Mouse (Mus musculus): ENCODE measurements at regions not wholly inside any gene's neighbourhood (a gene's known extent, or its start where the extent isn't known, plus 50 kb on each side); places are given as distances from the start of the nearest gene placed in this dataset.

DNA sequence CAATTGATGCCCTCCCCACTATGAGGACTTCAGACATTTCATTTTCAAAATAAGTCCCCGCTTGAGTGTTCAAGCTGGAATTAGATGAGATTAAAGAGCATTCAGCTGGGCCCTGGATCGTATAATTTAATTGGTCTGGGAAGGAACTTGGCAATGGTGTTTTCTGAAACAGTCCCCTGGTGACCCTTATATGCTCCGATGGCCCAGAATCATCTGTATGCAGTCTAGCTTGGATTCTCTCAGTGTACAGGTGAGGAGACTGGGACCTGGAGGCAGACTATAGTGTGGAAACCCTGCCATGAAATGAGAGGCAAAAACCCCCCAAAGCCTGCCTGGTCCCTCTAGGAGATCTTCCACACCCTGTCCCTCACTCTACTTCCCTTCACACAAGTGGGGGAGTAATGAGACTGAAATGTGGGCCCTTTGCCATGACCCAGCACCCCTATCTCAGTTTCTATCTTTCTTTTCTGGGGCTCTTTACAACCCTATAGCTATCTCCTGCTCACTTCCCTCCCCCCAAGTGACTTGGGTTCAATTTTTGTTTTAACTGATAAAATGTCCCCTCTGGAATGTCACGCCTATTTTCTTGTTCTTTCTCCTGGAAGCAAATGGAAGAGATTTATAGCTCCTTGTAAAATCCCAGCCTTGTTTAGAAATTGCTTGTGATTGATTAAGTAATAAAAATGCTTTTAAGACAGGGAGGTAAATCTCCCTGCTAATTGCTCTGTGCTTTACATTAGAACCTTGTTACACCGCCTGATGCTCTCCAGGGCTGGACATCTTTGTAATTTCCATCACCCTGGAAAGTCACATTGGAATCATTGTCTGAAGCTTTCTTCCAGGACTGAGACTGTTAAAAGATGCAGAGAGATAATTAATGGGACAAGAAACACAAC, 64.7 kb upstream of the Agbl1 start:
- Histone ChIP-seq H3K4me3 (ENCODE audit: low read depth, low read length) (no peak overlapping the region), H3K4me1 (replicated peaks; ENCODE audit: control insufficient read depth, insufficient read depth, low read length) (no peaks in the 10 kb centered on the region; the same call in 1 of the 2 replicates), H3K9me3 (ENCODE audit: control insufficient read depth, low read length) (no peaks in the 10 kb centered on the region), H3K4me2 (ENCODE audit: low read length) (no peak overlapping the region), H3K36me3 (ENCODE audit: control insufficient read depth, insufficient read depth, low read length) (no peaks in the 10 kb centered on the region), H3K9ac (ENCODE audit: low read length) (no peak overlapping the region), H3K27ac (ENCODE audit: low read depth) (no peak overlapping the region), H3K27me3 (replicated peaks; ENCODE audit: control insufficient read depth, insufficient read depth, low read length) (no peaks in the 10 kb centered on the region)
- no peak for DNase-seq (ENCODE audit: low spot score)
- ATAC-seq (replicated peaks; ENCODE audit: low FRiP score, low TSS enrichment, low read depth), result no peak
- WGBS, result 43% methylated on average over 5 of the region's 5 CpGs

DNA sequence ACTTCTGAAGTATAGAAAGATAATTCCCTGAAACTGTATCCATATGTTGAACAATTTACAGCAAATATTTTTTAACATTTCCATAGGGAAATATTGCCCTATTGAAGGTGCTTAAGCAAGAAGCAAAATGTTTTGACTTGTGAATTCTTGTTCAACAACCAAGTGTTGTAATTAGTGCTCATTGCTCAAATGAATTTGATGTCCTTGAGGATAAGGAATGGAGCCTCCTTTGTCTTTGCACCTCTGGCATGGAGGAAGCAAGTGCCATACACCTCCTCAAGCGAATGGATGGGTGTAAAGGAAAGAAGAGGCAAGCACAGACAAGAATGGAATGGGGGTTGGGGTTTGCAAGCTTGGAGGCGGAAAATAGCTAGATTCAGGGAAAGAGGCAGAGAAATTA, 59.2 kb upstream of the Agbl1 start:
- no peak overlapping the region for H3K4me2 ChIP-seq (ENCODE audit: low read length)
- H3K27me3 ChIP-seq (replicated peaks; ENCODE audit: control insufficient read depth, insufficient read depth, low read length), result no peaks in the 10 kb centered on the region
- ATAC-seq (replicated peaks; ENCODE audit: low FRiP score, low TSS enrichment, low read depth) (no peak), DNase-seq (ENCODE audit: low spot score) (no peak)
- no peaks in the 10 kb centered on the region for H3K36me3 ChIP-seq (ENCODE audit: control insufficient read depth, insufficient read depth, low read length)
- H3K27ac ChIP-seq (ENCODE audit: low read depth), result no peak overlapping the region
- WGBS, result 86% methylated on average over 2 of the region's 2 CpGs
- H3K9me3 ChIP-seq (ENCODE audit: control insufficient read depth, low read length), result no peaks in the 10 kb centered on the region
- no peak overlapping the region for H3K4me3 ChIP-seq (ENCODE audit: low read depth, low read length)
- H3K4me1 ChIP-seq (replicated peaks; ENCODE audit: control insufficient read depth, insufficient read depth, low read length), result no peaks in the 10 kb centered on the region
- H3K9ac ChIP-seq (ENCODE audit: low read length), result no peak overlapping the region

DNA sequence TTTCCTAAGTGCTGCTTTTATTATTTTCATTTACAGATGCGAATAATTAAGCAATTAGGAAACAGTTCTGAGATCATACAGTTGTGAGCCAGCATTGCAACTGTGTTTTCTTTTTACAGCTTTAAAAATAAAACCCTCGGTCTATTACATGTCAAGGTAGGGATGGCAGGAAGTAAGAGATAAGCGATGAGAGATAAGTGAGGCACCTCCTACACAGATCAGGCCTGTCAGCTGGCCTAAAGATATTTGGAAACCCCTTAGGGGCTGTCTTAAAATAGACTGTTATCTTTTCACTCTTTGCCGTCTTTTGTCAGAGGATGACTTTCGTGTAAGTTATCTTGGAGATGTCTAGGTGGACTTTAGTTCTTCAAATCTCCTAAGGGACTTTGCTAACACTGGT, 53.5 kb upstream of the Agbl1 start:
- no peak for ATAC-seq (replicated peaks; ENCODE audit: low FRiP score, low TSS enrichment, low read depth)
- Histone ChIP-seq H3K9ac (ENCODE audit: low read length) (no peak overlapping the region), H3K9me3 (ENCODE audit: control insufficient read depth, low read length) (no peaks in the 10 kb centered on the region), H3K36me3 (ENCODE audit: control insufficient read depth, insufficient read depth, low read length) (no peaks in the 10 kb centered on the region), H3K4me1 (replicated peaks; ENCODE audit: control insufficient read depth, insufficient read depth, low read length) (no peaks in the 10 kb centered on the region), H3K27ac (ENCODE audit: low read depth) (no peak overlapping the region), H3K27me3 (replicated peaks; ENCODE audit: control insufficient read depth, insufficient read depth, low read length) (no peaks in the 10 kb centered on the region), H3K4me3 (ENCODE audit: low read depth, low read length) (no peak overlapping the region), H3K4me2 (ENCODE audit: low read length) (no peak overlapping the region)
- no peak for DNase-seq (ENCODE audit: low spot score)
- 51% methylated on average over 5 of the region's 5 CpGs for WGBS

DNA sequence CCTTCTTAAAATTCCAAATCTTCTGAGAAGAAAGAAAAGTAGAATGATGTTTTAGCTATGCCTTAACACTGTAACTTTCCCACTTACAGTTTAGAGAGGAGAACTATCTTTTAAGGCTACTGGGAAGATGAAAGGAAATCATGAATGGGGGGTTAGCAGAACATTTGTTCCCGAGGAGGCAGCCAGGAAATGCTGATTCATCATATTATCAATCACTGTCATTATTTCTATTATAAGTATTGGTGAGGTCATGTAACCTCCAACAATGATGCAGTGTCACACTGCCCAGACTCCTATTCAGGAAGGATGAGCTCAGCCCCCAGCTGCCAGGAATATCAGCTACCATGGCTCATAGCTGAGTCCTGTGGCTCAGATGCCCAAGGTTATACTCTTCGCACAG, 52.3 kb upstream of the Agbl1 start:
- no peak for ATAC-seq (replicated peaks; ENCODE audit: low FRiP score, low TSS enrichment, low read depth)
- no peak overlapping the region for H3K4me3 ChIP-seq (ENCODE audit: low read depth, low read length)
- no peaks in the 10 kb centered on the region for H3K27me3 ChIP-seq (replicated peaks; ENCODE audit: control insufficient read depth, insufficient read depth, low read length)
- no peaks in the 10 kb centered on the region for H3K4me1 ChIP-seq (replicated peaks; ENCODE audit: control insufficient read depth, insufficient read depth, low read length)
- no peaks in the 10 kb centered on the region for H3K9me3 ChIP-seq (ENCODE audit: control insufficient read depth, low read length)
- 67% methylated on average over 2 of the region's 2 CpGs for WGBS
- no peaks in the 10 kb centered on the region for H3K36me3 ChIP-seq (ENCODE audit: control insufficient read depth, insufficient read depth, low read length)
- no peak overlapping the region for H3K9ac ChIP-seq (ENCODE audit: low read length)
- H3K27ac ChIP-seq (ENCODE audit: low read depth), result no peak overlapping the region
- no peak overlapping the region for H3K4me2 ChIP-seq (ENCODE audit: low read length)
- no peak for DNase-seq (ENCODE audit: low spot score)

Measured in intestine, embryonic 14.5 days (tissue).